Mouse (Mus musculus): Measurements from ENCODE around the gene Alyref. TPM values are rescaled to one million over a fixed set of nuclear protein-coding genes. Genes with fewer than 3 reads are reported as not detected.

The Alyref gene
- polyA plus RNA-seq, 1 experiment from 2014 or later, result 361 TPM

GRCm38 (mm10) chr11:120578694-120579243 lies 19.4 kb downstream of the Alyref start:
- WGBS, result 60% methylated on average over 11 of the region's 11 CpGs
- no peak overlapping the region for H3K4me2 ChIP-seq
- no peak overlapping the region for H3K27ac ChIP-seq (ENCODE audit: poor library complexity, severe bottlenecking)
- H3K9me3 ChIP-seq (replicated peaks), result no peaks in the 10 kb centered on the region
- ATAC-seq (ENCODE audit: insufficient number of reproducible peaks, low FRiP score), result no peak
- H3K9ac ChIP-seq, result peak overlapping the region; percentile 98; the same call in 1 of the 2 replicates
- peaks cover 37% of the 10 kb centered on the region for H3K4me1 ChIP-seq (replicated peaks)
- peaks cover 39% of the 10 kb centered on the region for H3K36me3 ChIP-seq
- H3K27me3 ChIP-seq (replicated peaks), result no peaks in the 10 kb centered on the region
- H3K4me3 ChIP-seq, result no peak overlapping the region

GRCm38 (mm10) chr11:120578024-120578693 lies 20.0 kb downstream of the Alyref start:
- Histone ChIP-seq H3K4me1 (replicated peaks) (peaks cover 37% of the 10 kb centered on the region), H3K4me3 (no peak overlapping the region), H3K9me3 (replicated peaks) (no peaks in the 10 kb centered on the region), H3K27ac (ENCODE audit: poor library complexity, severe bottlenecking) (no peak overlapping the region), H3K4me2 (no peak overlapping the region), H3K27me3 (replicated peaks) (no peaks in the 10 kb centered on the region), H3K9ac (0 out of 2 replicates have a peak overlapping the region, but pooled peaks have one; percentile 98), H3K36me3 (peaks cover 35% of the 10 kb centered on the region)
- 75% methylated on average over 10 of the region's 10 CpGs for WGBS
- no peak for ATAC-seq (ENCODE audit: insufficient number of reproducible peaks, low FRiP score)

GRCm38 (mm10) chr11:120577211-120578023 lies 20.7 kb downstream of the Alyref start:
- WGBS, result 85% methylated on average over 7 of the region's 7 CpGs
- no peak for ATAC-seq (ENCODE audit: insufficient number of reproducible peaks, low FRiP score)
- H3K9me3 ChIP-seq (replicated peaks), result no peaks in the 10 kb centered on the region
- H3K4me2 ChIP-seq, result no peak overlapping the region
- peaks cover 37% of the 10 kb centered on the region for H3K4me1 ChIP-seq (replicated peaks)
- H3K27ac ChIP-seq (ENCODE audit: poor library complexity, severe bottlenecking), result no peak overlapping the region
- no peak overlapping the region for H3K4me3 ChIP-seq
- peaks cover 35% of the 10 kb centered on the region for H3K36me3 ChIP-seq
- no peak overlapping the region for H3K9ac ChIP-seq
- H3K27me3 ChIP-seq (replicated peaks), result no peaks in the 10 kb centered on the region

GRCm38 (mm10) chr11:120576365-120576981 lies 21.7 kb downstream of the Alyref start:
- no peaks in the 10 kb centered on the region for H3K9me3 ChIP-seq (replicated peaks)
- H3K9ac ChIP-seq, result no peak overlapping the region
- no peak overlapping the region for H3K27ac ChIP-seq (ENCODE audit: poor library complexity, severe bottlenecking)
- H3K4me1 ChIP-seq (replicated peaks), result peaks cover 37% of the 10 kb centered on the region
- peaks cover 35% of the 10 kb centered on the region for H3K36me3 ChIP-seq
- no peak overlapping the region for H3K4me3 ChIP-seq
- no peak for ATAC-seq (ENCODE audit: insufficient number of reproducible peaks, low FRiP score)
- no peak overlapping the region for H3K4me2 ChIP-seq
- WGBS, result 80% methylated on average over 3 of the region's 3 CpGs
- H3K27me3 ChIP-seq (replicated peaks), result no peaks in the 10 kb centered on the region

GRCm38 (mm10) chr11:120575940-120576339 lies 22.2 kb downstream of the Alyref start:
- no peak overlapping the region for H3K4me2 ChIP-seq

GRCm38 (mm10) chr11:120575046-120575445 lies 23.1 kb downstream of the Alyref start:
- WGBS, result 78% methylated on average over 2 of the region's 2 CpGs
- Histone ChIP-seq H3K4me2 (no peak overlapping the region), H3K9me3 (replicated peaks) (no peaks in the 10 kb centered on the region), H3K4me3 (no peak overlapping the region), H3K27ac (ENCODE audit: poor library complexity, severe bottlenecking) (no peak overlapping the region), H3K27me3 (replicated peaks) (no peaks in the 10 kb centered on the region), H3K9ac (no peak overlapping the region), H3K36me3 (peaks cover 49% of the 10 kb centered on the region), H3K4me1 (replicated peaks) (peaks cover 37% of the 10 kb centered on the region)
- ATAC-seq (ENCODE audit: insufficient number of reproducible peaks, low FRiP score), result no peak

More at GRCm38 (mm10) chr11:120575940-120576339, 22.2 kb downstream of the Alyref start:
- Histone ChIP-seq H3K36me3 (peaks cover 41% of the 10 kb centered on the region), H3K27ac (ENCODE audit: poor library complexity, severe bottlenecking) (no peak overlapping the region), H3K9me3 (replicated peaks) (no peaks in the 10 kb centered on the region), H3K4me1 (replicated peaks) (peaks cover 42% of the 10 kb centered on the region), H3K27me3 (replicated peaks) (no peaks in the 10 kb centered on the region), H3K4me3 (no peak overlapping the region), H3K9ac (no peak overlapping the region)
- ATAC-seq (ENCODE audit: insufficient number of reproducible peaks, low FRiP score), result no peak

GRCm38 (mm10) chr11:120574278-120574600 lies 23.9 kb downstream of the Alyref start:
- Histone ChIP-seq H3K27ac (ENCODE audit: poor library complexity, severe bottlenecking) (no peak overlapping the region), H3K4me3 (peak overlapping the region; percentile 95), H3K4me2 (peak overlapping the region; percentile 88), H3K4me1 (replicated peaks) (peaks cover 29% of the 10 kb centered on the region), H3K36me3 (peaks cover 46% of the 10 kb centered on the region), H3K27me3 (replicated peaks) (no peaks in the 10 kb centered on the region), H3K9me3 (replicated peaks) (no peaks in the 10 kb centered on the region), H3K9ac (peak overlapping the region; percentile 59; the same call in 1 of the 2 replicates)
- 35% methylated on average over 5 of the region's 5 CpGs for WGBS
- no peak for ATAC-seq (ENCODE audit: insufficient number of reproducible peaks, low FRiP score)

- H3K27me3 ChIP-seq (replicated peaks), result no peaks in the 10 kb centered on the region
- peak overlapping the region; percentile 95 for H3K4me3 ChIP-seq
- WGBS, result under 1% methylated on average over 23 of the region's 23 CpGs
- H3K4me1 ChIP-seq (replicated peaks), result peaks cover 24% of the 10 kb centered on the region
- H3K9ac ChIP-seq, result peak overlapping the region; percentile 92
- H3K36me3 ChIP-seq, result peaks cover 42% of the 10 kb centered on the region
- H3K9me3 ChIP-seq (replicated peaks), result no peaks in the 10 kb centered on the region
- H3K27ac ChIP-seq (ENCODE audit: poor library complexity, severe bottlenecking), result peak overlapping the region; percentile 98
- ATAC-seq (ENCODE audit: insufficient number of reproducible peaks, low FRiP score), result no peak
- H3K4me2 ChIP-seq, result peak overlapping the region; percentile 88
Measured at GRCm38 (mm10) chr11:120573585-120574277, 24.4 kb downstream of the Alyref start.

- H3K4me3 ChIP-seq, result peak within 1 kb of the TSS; percentile 95
- H3K4me1 ChIP-seq (replicated peaks), result peaks cover 21% of the 10 kb centered on the region
- H3K9ac ChIP-seq, result peak within 1 kb of the TSS; percentile 96
- H3K9me3 ChIP-seq (replicated peaks), result no peaks in the 10 kb centered on the region
- ATAC-seq (ENCODE audit: insufficient number of reproducible peaks, low FRiP score), result peak; percentile 97
- H3K36me3 ChIP-seq, result peaks cover 42% of the 10 kb centered on the region
- H3K4me2 ChIP-seq, result peak within 1 kb of the TSS; percentile 88
- H3K27me3 ChIP-seq (replicated peaks), result no peaks in the 10 kb centered on the region
- WGBS, result under 1% methylated on average over 94 of the region's 94 CpGs
- H3K27ac ChIP-seq (ENCODE audit: poor library complexity, severe bottlenecking), result peak within 1 kb of the TSS; percentile 98
Measured at GRCm38 (mm10) chr11:120572752-120573584, 25.2 kb downstream of the Alyref start, which contains the start of gene P4hb. TSS of gene P4hb (minus strand) at chr11:120573253.

- peak; percentile 34 for ATAC-seq (ENCODE audit: insufficient number of reproducible peaks, low FRiP score)
- no peaks in the 10 kb centered on the region for H3K27me3 ChIP-seq (replicated peaks)
- H3K4me1 ChIP-seq (replicated peaks), result peaks cover 21% of the 10 kb centered on the region
- peaks cover 42% of the 10 kb centered on the region for H3K36me3 ChIP-seq
- no peaks in the 10 kb centered on the region for H3K9me3 ChIP-seq (replicated peaks)
- peak overlapping the region; percentile 98 for H3K27ac ChIP-seq (ENCODE audit: poor library complexity, severe bottlenecking)
- peak overlapping the region; percentile 96 for H3K9ac ChIP-seq
- H3K4me3 ChIP-seq, result peak overlapping the region; percentile 95
- WGBS, result under 1% methylated on average over 24 of the region's 24 CpGs
- H3K4me2 ChIP-seq, result peak overlapping the region; percentile 80
Measured at GRCm38 (mm10) chr11:120572417-120572751, 25.8 kb downstream of the Alyref start.

All from heart, embryonic 12.5 days (tissue).